Mouse (Mus musculus): ENCODE measurements around the gene Ggta1.

DNA sequence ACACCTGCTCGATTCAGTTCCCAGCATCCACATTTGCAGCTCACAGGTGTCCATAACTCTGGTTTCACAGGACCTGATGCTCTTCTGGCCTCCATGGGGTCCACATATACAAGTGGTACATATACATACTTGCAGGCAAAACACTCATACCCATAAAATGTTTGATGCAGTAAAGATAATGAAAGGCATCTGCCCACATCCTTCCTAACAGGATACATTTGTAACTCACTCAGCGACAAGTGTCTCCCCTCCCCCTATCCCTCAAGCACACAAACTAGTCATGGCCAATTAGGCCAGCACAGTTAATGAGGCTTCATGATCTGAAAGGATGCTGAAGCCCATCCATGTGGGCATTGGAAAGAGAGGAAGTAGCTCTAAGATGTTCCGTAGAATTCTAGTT, 40.6 kb downstream of the Ggta1 start:
- TF ChIP-seq POLR2A (IDR thresholded peaks at IDR 0.05; ENCODE audit: insufficient read depth, low read depth, low read length) (no peak), CTCF (IDR thresholded peaks at IDR 0.05; ENCODE audit: insufficient read depth, low read depth, low read length) (no peak)
